Mouse (Mus musculus): ENCODE measurements around the gene Khsrp.

Gene Khsrp

DNA sequence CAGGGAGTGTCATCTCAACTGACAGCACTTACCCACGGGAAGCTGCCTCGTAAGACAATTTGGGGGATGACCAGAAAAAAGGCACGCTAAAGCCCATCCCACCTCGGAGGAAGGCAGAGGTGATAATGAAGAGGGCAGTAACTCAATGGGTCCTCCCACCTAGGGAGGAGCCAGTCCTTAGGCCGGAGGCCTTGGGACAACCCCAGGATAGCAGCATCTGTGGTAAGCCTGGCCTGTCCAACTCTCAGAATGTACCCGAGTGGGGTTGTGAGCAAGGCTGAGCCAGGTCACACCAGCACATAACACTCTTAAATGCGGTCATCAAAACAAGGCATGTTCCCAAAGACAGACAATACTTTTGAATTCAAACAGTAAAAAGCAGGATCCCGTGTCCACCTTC, 1.6 kb downstream of the Khsrp start:
- DNase-seq (ENCODE audit: low spot score), result no peak

DNA sequence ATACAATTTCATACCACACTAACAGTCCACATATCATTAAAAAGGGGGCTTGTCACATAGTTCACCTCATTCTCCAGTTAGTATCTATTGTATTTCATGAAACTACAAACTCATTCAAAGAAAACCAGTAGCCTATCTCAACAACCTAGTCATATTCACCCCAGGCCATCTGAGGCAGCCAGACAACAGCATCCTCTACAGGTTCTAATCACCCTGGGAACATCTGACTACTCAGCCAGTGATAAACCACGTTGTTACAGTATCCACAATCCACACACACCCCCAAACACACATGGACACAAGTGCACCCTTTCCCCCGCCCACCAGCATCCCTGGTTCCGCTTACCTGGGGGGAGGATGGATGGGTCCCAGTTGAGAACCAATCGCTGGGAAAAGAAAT, 3.9 kb downstream of the Khsrp start:
- no peak for DNase-seq (ENCODE audit: low spot score)

DNA sequence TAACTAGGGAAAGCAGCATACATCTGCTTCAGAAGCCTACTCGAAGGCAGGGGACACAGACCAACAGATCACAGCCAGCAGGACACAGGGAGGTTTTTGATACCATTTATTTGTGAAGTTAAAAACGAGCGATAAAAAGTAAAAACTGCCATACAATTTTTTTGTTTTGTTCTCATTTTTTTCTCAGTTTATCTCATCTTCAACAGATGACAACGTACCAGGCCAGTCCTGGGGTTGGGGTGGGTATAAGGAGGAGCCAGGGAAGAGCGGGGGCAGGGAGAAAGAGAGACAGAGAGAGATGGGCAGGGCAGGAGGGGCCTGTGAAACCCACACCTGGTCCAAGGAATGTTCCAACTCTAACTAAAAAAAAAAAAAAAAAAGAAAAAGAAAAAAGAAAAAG, 10.4 kb downstream of the Khsrp start:
- no peak for DNase-seq (ENCODE audit: low spot score)

DNA sequence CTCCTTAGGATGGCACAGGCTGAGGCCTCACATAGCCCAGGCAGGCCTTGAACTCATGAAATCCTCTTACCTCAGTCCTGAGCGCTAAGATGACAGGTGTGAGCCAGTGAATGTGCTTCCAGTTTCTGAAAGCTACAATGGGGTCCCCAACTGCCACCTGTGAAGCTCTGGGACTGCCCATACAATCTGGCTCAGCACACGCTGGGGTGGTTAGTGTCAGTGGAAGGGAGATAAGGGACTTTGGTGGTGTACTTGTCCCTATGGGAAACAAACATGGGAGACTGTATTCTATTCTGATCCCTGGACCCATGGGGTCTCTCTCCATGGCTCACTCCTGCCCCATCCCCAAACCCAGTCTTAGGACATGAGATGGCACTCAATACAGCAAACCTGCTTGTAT, 11.6 kb downstream of the Khsrp start:
- DNase-seq (ENCODE audit: low spot score), result no peak

DNA sequence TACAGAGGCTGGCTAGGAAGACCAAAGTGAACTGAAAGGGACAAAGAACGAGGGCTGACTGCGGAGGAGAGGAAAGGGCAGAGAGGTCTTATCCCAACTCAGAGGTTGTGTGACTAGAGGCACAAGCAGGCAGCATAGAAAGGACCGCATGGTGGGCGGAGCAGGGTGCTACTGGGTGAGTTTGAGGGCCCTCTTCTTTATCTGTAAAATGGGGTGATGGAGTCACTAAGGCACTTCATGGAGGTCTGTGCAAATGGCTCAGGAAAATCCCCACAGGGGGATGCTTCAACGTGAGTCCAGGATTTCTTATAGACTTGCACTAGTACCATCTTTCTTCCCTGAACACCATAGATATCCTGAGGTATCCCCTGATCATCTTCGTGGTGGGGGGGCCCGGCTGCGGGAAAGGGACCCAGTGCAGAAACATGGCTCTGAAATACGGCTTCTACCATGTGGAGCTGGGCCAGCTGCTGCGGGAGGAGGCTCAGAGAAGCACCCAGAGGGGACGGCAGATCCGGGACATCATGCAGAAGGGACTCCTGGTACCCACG, 19.0 kb downstream of the Khsrp start:
- no peak for DNase-seq (ENCODE audit: low spot score)

DNA sequence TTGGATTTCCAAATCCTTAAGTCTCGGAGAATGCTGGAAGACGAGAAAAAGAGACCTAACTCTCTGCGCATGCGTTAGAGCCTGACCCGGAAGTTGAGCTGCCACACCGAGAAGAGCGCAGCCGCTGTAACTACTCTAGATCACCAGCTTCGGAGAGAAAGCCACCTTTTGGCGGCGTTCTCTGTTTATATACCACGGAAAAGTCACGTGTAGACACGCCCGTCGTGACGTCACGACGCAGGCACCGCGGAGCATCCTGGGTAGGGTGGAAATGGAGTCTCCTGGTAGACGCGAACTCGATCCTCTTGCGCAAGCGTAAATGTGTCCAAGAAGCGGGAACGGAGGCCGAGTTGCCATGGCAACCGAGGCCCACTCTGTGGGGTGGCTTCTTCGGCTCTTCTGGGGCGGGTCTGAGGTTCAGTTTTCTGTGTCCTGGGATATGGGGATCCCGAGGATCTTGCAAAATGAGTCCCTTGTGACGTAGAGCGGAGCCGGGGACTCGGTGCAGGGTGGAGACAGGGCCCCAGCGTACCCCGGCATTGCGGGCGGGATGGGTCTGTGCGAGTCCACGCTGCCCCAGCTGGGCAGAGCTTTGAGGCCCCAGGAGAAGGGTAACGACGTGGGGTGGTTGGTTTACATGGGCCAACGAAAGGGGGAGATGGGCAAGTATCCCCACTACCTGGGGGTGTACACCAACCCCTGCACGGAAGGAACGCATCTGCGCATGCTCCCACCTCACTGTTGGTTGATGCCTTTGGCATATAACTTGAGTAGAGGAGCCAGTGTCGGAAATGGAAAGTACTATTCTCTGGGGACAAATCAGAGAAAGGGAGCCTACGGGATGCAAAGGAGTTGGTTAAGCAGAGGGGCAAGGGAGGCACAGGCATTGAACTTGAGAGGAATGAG, 19.8 kb downstream of the Khsrp start, which contains the start of the genes Gtf2f1 and Gm17949:
Gene Gtf2f1 (minus strand): TSS at position 53 of the 906 bp plus-strand sequence.
Gene Gm17949 (plus strand): TSS at position 234 of the 906 bp plus-strand sequence.
- peak; percentile 82 for DNase-seq (ENCODE audit: low spot score)

DNA sequence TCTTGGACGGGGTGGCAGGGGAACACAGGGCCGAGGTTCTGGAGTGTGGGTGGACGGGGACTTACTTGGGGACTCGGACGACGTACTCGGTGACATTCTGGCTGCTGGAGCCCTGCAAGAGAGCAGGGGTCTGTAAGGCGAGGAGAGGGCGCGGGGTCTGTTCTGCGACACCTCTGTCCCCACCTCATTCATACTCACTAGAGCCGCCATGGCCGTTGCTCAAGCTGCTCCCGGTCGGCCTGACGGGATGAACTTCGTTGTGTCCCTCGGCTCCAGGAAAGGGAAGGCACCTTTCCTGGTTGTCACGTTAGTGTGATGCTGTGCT, 20.4 kb downstream of the Khsrp start:
- DNase-seq (ENCODE audit: low spot score), result no peak

DNA sequence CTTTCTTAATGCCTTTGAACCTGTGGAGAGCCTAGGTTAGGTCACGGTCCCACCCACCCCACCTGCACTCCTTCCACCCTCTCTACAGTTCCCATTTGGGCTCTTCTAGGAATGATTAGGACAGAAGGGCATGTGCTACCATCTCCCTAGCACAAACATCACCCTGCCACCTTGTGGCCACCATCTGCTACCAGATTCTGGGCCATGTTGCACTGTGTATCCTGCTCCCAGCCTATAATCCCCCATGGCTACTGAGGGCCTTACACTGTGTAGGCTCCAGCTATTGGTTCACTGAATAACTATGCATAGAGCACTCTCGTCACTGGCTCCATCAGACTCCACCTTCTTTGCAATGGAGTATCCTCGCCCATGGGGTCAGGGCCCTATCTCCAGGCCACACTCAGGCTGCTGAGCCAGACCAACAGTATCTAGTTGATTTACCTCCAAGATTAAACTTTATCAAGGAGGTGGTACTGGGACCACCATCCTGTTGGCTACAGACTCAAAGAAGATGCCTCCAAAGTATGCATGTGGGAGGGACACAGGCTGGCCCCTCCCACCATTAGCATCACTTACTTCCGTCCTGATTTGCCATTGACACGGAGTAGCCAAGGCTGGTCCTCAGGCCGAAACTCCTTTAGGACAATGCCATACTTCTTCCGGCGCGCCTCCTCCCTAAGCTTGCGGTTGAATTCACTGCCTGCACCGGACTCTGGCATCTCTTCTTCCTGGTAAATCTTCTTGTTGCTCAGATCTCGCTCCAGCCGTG, 24.0 kb downstream of the Khsrp start:
- DNase-seq (ENCODE audit: low spot score), result no peak

DNA sequence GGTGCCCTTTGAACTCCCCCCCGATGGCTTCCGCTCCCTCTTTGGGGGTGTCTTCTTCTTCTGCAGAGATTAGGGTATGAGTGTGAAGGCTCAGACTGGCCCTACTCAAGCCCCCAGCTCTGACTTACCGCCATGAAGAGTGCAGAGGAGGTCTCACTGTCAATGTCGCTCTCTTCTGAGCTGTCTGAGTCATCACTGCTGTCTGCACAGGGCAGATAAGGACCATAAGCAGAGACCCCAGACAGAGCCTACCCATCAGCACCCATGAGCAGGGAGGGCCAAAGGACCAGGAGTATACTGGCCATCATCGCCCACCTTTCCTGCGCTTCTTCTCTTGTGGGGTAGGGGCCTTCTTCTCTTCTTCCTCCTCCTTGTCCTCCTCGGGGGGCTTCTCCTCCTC, 27.3 kb downstream of the Khsrp start:
- no peak for DNase-seq (ENCODE audit: low spot score)

DNA sequence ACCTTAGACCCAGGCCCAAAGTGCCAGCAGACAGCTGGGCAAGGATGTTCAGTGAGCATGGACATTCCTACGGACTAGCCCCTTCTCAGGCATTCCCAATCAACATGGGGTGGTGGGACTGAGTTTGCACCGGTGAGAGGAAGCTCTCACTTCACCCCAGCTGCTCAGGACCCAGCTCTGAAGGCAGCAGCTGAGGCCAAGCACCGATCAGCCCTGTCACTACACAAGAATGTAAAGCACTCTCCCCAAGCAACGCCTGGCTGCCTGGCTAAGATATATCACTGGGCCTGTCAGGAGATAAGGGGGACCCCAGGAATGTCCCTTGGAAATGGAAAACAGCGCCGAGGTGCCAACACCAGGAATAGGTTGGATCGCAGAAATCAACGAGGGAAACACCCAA, 30.1 kb downstream of the Khsrp start:
- no peak for DNase-seq (ENCODE audit: low spot score)

DNA sequence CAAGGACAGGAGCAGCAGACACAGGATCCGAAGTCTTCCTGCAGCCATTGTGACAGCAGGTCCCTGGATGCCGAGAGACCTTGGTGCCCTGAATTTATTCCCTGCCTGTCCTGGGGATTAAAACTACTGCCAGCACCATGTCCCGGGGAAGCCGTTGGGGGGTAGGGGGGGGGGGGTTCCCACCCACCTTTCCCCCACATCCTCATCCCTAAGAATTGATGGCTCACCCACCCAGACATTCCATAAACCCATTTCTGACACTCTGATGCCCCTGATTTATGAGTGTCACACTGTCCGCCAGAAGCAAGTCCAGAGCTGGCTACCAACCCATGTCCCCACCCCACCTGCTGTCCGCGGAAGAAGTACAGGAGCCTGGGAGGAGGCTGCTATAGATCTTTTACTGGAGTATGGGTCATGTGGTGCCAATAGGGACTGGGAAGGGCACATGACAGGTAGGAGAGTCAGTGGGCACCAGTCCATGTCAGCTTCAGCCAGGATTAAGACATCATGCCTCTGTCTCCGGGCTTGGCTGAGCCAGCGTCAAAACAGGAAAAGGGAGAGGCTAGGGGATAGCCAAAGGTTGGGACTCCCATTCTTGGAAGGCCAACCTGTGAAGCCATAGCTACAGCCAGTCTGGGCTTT, 31.2 kb downstream of the Khsrp start, which contains the start of gene Pspn:
Gene Pspn (minus strand): TSS at position 51 of the 642 bp plus-strand sequence.
- no peak for DNase-seq (ENCODE audit: low spot score)

DNA sequence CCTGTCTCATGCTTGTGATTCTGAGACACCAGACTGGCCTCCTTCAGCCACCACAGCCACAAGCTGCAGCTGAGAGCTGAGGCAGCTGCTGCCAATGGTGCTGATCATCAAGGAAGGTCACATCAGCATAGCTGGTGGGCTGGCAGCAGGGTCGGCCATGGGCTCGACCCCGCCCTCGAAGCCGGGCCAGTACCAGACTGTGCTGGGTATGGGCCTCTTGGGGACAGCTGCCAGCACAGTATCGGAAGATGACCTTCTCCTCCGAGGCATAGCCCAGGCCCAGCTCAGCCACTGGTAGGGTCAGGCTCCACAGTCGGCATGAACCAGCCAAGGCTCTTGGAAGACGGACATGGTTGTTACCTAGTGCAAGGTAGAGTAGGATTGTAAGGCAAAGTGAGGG, 31.9 kb downstream of the Khsrp start:
- no peak for DNase-seq (ENCODE audit: low spot score)

DNA sequence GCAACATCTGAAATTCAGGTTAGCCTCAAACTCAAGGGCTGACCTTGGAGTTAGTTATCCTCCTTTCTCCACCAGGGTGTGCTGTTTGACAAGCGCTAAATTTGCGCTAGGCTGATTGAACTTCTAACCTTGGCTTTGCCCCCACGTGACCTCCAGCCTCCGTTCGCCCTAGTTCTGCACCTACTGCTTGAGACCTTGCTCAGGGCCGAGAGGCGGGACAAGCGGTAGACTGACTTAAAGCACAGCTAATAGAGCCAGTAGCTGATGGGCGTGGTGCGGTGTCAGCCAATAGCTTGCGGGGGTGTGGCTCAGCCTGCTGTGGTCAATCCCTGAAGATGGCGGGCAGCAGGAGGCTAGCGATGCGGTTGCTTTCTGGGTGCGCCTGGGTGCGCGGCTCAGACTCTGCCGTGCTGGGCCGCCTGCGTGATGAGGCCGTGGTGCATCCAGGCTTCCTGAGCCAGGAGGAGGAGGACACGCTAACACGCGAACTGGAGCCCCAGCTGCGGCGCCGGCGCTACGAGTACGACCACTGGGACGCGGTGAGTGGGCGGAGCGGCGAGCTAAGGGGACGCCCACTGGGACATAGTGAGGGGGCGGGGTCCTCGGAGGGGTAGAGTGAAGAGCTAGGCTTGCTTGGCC, 34.2 kb downstream of the Khsrp start, which contains the start of gene Alkbh7:
Gene Alkbh7 (plus strand): TSS at position 311 of the 639 bp plus-strand sequence.
- peak; percentile 85 for DNase-seq (ENCODE audit: low spot score)

DNA sequence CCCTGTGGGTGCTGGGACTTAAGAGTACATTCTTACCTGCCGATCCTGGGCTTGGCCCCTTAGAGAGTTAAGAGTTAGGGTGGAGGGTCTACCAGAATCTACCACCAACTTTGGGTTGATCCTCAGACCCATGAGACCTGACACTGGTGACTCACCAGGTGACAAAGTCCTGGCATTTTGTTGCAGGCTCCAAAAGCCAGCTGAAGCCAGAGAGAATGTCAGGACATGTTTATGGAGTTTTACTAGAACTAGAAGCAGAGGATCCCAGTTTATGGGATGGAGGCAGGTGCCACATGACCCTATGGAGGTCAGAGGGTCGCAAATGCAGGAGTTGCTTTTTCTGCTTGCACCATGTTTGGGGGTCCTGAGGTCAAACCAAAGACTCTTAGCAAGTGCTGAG, 34.8 kb downstream of the Khsrp start:
- no peak for DNase-seq (ENCODE audit: low spot score)

DNA sequence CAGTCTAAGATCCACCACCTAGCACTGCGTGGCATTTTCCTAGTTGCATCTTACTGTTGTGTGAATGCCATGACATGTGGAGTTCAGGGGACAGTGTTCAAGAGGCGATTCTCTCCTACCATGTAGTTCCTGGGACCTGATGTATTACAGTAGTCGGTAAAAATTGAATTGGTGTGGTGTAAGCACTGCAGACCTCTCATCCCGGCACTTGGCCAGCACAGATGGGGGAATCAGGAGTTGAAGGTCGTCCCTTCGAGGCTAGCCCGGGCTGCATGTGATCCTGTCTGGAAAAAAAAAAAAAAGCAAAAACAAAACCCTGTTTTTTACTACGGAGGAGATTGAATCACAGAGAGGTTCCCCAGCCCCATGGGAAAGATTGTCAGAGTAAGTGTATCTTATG, 36.3 kb downstream of the Khsrp start:
- DNase-seq (ENCODE audit: low spot score), result no peak

DNA sequence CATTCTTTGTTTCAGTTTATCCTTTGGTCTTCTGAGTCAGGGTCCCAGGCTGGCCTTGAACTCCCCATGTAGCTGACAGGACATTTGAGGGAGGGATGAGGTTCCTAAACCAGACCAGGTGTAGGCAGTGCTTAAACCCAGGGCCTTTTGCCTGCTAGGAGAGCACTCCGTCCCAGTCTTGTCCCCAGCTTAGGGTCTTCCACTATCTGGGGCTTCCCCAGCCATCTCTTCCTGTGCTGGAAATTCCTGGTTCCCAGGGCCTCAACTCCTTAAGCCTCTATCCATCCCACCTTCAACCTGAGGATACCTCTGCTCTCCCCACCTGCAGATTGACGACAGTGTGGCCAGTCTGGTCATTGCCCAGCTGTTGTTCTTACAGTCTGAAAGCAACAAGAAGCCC, 40.4 kb downstream of the Khsrp start:
- DNase-seq (ENCODE audit: low spot score), result no peak

DNA sequence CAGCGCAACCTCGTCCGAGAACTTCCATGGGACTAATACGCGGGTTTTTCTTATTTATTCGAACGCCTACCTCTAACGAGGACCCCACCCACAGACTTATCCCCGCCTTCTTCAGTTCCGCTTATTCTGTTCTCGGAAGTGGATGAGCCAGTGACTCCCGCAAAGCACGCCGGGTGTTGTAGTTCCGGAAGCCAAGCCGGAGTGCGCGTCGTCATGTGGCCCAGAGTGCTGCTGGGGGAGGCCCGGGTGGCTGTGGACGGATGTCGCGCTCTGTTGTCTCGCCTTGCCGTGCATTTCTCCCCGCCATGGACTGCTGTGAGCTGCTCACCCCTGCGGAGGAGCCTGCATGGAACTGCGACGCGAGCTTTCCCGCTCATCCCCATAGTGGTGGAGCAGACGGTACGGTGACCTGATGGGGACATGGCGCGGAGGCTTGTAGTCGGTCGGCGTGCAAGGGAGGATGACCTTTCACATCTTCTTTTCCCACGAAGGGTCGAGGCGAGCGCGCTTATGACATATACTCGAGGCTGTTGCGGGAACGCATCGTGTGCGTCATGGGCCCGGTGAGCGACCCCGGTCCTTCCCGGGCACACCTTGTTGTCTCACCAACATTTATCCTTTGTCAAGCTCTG, 41.1 kb downstream of the Khsrp start, which contains the start of gene Clpp:
Gene Clpp (plus strand): TSS at position 191 of the 632 bp plus-strand sequence.
- DNase-seq (ENCODE audit: low spot score), result peak; percentile 87

DNA sequence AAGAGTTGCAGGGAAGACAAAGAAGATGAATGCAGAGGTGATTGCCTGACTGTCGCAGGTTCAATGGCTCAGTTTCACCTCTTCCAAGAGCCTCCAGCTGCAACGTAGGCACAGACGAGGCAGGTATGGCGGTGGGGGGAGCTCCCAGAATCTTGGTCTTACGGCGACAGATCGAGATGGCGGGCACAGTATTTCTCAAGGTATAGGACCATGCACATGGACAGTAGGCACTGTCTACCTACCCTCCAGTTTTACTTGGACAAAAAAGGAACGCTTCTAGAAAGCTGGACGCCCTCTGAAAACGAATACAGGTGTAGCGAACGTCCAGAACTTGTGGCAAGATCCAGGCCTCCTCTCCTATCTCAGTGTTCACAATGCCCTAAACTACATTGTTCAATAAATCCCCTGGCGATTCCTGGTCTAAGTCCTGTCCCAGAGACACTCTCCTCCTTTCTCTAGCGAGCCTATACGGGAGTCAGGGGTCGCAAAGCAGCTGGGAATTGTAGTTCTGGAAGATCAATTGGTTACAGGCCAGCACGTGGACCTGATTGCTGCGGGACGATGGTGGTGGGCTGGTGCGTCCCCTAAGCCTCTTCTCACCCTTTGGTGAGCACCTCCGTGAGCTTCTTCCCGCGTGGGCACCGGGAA, 41.7 kb downstream of the Khsrp start:
- DNase-seq (ENCODE audit: low spot score), result no peak

DNA sequence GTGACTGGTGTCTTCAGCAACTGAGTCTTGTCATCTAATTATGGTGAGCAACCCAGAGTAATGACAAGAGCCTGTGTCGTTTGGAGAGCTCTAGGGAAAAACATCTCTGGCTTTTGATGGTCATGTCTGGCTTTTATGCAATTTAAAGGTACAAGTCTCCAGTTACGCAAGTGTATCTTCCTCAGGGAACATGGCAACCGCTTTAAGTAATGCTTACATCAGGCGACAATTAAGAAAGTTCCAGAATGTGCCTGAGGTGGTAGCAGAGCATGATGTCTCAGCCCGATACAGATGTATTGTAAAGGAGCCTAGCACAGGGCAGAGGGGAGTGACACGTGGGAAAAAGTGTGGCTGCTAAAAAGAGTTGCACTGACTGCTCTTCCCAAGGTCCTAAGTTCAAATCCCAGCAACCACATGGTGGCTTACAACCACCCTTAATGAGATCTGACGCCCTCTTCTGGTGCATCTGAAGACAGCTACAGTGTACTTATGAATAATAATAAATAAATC, 42.3 kb downstream of the Khsrp start:
- DNase-seq (ENCODE audit: low spot score), result no peak

DNA sequence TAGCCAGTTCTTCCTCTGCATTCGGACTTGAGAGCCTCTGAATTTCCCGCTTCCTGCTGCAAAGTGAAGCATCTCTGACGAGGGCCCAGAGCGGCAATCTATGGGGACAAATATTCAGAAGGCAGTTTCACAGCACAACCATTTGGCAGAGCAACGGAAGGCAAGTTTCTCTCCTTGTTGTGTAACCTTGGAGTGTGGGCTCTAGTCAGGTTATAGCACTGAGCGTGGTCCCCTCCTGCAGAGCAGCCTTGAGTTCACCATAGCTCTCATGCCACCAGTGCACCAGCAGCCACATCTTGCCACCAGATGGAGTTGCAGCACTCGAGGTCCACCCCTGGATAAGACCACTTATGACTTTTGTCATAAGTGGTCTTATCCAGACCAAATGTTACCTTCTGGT, 42.9 kb downstream of the Khsrp start:
- no peak for DNase-seq (ENCODE audit: low spot score)

Data from urinary bladder, postnatal 25 days (tissue).